Mouse (Mus musculus) frontal cortex, adult 2 months (tissue): Measurements from ENCODE around the gene Hoxd11. TPM values are rescaled to one million over a fixed set of nuclear protein-coding genes. Genes with fewer than 3 reads are reported as not detected.

ENCODE experiments used
- DNase-seq, 2 experiments: peaks; one replicate each; pipeline ENCODE4 v3.0.0; 2022; ENCODE audit warnings: low spot score in 1 of 2; ENCODE audit errors: extremely low spot score in 1 of 2
- polyA plus RNA-seq: library from polyadenylated mRNA; depleted of rRNA; stranded (reverse); fragments of >200 nt; gene quantifications from 2 replicates; pipeline ENCODE4 v1.2.3, GENCODE M21; 2012

The Hoxd11 gene
- polyA plus RNA-seq, 1 experiment, result not detected

DNA sequence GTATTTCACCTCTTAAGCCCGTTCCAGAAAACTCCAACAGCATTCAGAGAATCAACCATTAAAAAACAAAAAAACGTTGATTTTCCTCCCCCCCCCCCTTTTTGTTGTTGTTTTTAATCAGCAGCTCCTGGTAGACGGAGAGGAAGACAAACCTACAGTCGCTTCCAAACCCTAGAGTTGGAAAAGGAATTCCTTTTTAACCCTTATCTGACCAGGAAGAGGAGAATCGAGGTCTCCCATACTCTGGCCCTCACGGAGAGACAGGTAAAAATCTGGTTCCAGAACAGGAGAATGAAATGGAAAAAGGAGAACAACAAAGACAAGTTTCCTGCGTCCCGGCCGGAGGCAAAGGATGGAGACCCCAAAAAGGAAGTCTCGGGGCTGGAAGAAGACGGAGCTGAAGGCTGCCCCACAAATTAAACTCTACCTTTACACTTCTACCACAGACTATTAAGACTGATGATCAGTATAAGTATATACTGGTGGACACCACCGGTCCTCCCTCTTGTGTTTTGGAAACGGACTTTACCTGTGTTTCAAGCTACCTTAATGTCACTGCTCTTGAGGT is 27.1 kb downstream of the Hoxd11 start:
- DNase-seq, result no peak

DNA sequence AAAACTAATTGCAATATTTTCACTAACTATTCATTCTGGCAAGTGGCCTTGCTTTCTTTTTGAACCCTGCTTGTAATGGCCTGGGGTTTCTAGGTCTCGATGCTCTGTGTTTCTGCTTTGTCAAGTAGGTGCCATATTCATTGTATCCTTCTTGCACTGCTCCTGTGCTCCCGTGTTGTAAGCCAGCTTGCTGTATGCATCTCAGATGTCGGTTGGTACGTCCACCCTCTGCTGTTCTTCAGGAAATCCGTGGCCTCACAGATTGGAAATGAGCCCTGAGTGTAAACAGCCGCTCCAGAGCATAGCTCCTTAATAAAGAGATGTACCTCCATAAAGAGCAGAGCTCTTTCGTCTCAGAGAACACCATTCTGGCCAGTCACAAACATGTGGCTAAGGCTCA is 28.2 kb downstream of the Hoxd11 start:
- DNase-seq, result no peak

DNA sequence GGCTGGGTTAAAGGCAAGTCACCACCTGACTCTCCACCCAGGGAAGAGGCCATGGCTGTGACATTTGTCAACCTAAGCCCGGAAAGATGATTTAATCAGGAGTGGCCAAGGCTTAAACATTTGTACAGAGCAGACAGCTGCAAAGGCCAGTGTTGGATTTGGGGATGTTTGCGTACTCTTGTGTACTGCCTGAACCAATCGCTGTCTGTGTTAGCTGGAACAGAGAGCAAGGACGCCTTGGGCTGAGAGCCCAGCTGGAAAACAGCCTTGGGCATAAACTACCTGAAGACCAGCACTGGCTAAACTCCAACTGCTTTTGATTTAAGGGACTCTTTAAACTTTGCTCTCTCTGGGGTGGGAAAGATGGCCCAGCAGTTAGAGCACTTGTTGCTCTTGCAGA is 29.3 kb downstream of the Hoxd11 start:
- DNase-seq, result no peak

GRCm38 (mm10) chr2:74709465-74710419 is 30.4 kb downstream of the Hoxd11 start:
- DNase-seq, result no peak

GRCm38 (mm10) chr2:74710929-74711543 is 31.7 kb downstream of the Hoxd11 start:
- no peak for DNase-seq

GRCm38 (mm10) chr2:74711721-74712621 is 32.6 kb downstream of the Hoxd11 start, which contains the start of the genes Hoxd3 and Hoxd4:
Gene Hoxd3 (plus strand): TSS chr2:74711927.
Gene Hoxd4 (plus strand): TSS chr2:74711929.
- DNase-seq, result no peak

- no peak for DNase-seq
Observed at GRCm38 (mm10) chr2:74713239-74714150, 34.1 kb downstream of the Hoxd11 start.

DNA sequence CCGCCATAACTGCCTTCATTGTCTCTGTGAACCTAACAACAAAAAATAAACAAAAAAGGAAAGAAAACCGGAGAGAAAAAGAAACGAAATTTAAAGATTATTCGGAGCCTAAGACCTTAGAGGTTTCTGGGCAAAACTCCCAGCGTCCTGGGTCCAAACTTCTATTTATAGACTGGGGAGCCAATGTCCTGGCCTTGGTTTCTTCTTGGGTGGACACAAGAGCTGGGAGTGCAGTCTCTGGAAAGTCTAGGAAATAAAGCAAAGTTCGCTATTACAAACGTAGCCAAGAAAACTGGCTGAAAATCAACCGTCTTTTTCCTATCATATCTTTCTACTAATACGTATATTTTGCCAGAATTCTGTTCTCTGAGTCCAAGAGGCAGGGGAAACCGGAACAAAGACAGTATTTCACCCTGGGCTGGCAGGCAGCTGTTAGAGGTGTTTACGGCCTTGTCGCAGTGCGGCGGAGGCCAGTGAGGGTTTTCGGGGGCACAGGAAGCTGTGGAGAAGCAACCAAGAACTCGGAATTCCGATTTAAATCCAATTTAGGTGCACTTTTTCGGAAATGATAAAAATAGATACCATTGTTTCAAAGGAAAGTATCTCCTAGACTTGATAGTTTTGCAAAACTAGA is 34.9 kb downstream of the Hoxd11 start:
- no peak for DNase-seq

GRCm38 (mm10) chr2:74714881-74715280 is 35.5 kb downstream of the Hoxd11 start:
- DNase-seq, result no peak

DNA sequence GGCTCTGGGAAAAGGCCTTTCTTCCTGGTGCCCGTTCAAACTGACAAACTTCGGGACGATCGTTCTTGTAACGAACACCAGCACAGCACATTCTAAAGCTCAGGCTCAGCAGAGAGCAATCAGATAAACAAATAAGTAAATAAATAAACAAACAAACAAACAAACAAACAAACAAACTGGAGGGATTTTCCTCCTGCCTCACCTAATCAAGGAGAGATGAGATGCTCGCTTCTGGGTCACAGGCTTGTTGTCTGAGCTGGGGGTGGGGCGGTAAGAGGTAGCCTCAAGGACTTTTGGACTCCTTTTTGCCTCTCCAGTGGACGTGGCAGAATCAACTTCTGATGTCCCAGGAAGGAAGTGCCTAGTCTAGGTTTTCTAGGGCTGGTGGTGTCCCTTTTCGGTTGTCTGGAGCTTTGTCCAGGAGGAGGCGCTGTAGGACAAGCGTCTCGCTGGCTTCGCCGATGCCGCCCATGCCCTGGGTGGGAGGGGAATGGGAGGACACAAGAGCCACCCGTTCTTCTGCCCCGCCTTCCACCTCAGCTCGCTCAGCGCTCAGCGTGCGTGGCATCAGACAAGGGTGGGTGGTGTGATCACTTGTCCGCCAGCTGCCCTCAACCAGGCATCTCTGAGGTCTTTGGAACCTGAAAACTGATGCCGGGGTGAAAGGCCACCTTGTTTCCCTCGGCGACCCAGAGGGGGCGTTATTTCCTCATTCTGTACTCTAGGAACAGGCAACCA is 36.3 kb downstream of the Hoxd11 start:
- peak; percentile 22 to 88 for DNase-seq

DNA sequence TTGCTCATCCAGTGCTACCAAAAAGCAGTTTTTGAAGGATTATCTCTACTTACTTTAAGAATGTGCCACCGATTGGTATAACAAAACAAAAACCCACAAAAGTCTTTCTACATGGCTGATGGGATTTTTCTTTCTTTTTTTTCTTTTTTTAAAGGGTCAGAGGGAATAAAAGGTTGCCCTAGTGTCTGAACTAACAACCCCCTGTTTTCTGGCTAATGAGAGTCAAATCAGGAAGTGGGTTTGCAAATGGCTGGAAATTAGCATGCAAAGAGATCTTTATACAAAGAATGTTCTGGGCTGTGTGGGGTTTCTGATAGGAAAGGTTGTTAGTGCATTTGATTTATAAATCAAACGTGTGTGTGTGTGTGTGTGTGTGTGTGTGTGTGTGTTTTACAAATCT is 41.0 kb downstream of the Hoxd11 start:
- DNase-seq, result no peak

GRCm38 (mm10) chr2:74720955-74721491 is 41.7 kb downstream of the Hoxd11 start:
- DNase-seq, result no peak

- DNase-seq, result no peak
Observed at GRCm38 (mm10) chr2:74721882-74722281, 42.5 kb downstream of the Hoxd11 start.

DNA sequence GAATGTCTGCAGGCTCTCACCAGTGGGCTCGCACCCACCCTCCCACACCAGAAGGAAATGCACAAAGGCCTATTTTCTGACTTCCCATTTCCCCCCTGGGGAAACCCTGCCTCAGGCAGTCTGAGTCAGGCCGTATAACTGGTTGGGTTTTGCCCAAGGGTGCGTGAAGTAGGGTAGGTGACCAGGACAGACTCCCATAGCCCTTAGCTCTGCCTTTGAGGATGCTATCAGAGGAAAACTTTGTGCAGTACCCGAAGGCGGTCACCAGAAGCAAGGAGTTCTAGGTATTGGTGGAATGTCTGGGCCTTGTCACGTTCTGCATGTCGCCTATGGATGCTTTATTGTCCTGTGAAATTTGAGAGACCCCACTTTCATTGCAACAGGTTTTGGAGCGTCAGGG is 43.6 kb downstream of the Hoxd11 start:
- no peak for DNase-seq

- no peak for DNase-seq
Observed at GRCm38 (mm10) chr2:74724244-74725015, 45.1 kb downstream of the Hoxd11 start.

GRCm38 (mm10) chr2:74725171-74725570 is 45.8 kb downstream of the Hoxd11 start:
- no peak for DNase-seq

DNA sequence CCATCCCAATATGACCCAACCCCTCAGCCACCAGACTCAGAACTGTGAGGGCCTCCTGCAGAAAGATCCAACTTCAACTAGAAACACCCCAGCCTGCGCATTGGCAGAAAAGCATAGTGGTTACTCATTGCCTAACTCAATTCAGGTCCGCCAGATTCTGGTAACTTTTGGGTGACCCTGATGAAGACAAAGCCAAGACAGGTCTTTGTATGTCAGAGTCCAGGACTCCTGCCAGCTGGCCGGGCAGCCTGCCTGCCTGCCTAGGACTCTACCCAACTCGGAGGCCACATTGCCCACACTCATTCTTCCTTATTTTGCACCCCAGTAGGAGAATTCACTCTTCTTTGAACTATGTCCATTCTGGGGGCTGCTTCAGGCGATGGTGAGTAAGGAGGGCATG is 47.2 kb downstream of the Hoxd11 start, which contains the start of gene Gm28230:
Gene Gm28230, plus strand, starts transcription at position 178 of the 400 bp plus-strand sequence.
- no peak for DNase-seq
